Mouse (Mus musculus) embryonic facial prominence, embryonic 13.5 days (tissue): ENCODE results near the gene Arid1b. TPM values are rescaled to one million over a fixed set of nuclear protein-coding genes. Genes with fewer than 3 reads are reported as not detected.

Experiments used
- ATAC-seq: fragments of 200-750 bp; cut with Nextera tagmentation; 2 replicates; pipeline ENCODE4 v1.8.0; 2017; ENCODE audit warnings: low read depth; ENCODE audit not compliant: insufficient number of reproducible peaks, insufficient read depth, low FRiP score, low TSS enrichment
- H3K27ac ChIP-seq: fragments of 300-500 bp; sonication (generic); 2 replicates; pipeline ENCODE4 v1.5.1; 2015; ENCODE audit warnings: moderate library complexity, mild to moderate bottlenecking, inconsistent platforms
- H3K27me3 ChIP-seq: fragments of 300-500 bp; sonication (generic); 2 replicates; pipeline ENCODE4 v1.6.1; 2015; ENCODE audit warnings: mild to moderate bottlenecking, inconsistent platforms
- H3K36me3 ChIP-seq: fragments of 300-500 bp; sonication (generic); 2 replicates; pipeline ENCODE4 v1.6.1; 2015; ENCODE audit warnings: mild to moderate bottlenecking, inconsistent platforms
- H3K4me1 ChIP-seq: fragments of 300-500 bp; sonication (generic); 2 replicates; pipeline ENCODE4 v1.6.1; 2015; ENCODE audit warnings: inconsistent platforms
- H3K4me2 ChIP-seq: fragments of 300-500 bp; sonication (generic); 2 replicates; pipeline ENCODE4 v1.6.1; 2015; ENCODE audit warnings: moderate library complexity, mild to moderate bottlenecking, inconsistent platforms
- H3K4me3 ChIP-seq: fragments of 300-500 bp; sonication (generic); 2 replicates; pipeline ENCODE4 v1.5.1; 2015; ENCODE audit warnings: mild to moderate bottlenecking, inconsistent platforms
- H3K9ac ChIP-seq: fragments of 300-500 bp; sonication (generic); 2 replicates; pipeline ENCODE4 v1.6.1; 2015; ENCODE audit warnings: mild to moderate bottlenecking, inconsistent platforms
- H3K9me3 ChIP-seq: fragments of 300-500 bp; sonication (generic); 2 replicates; pipeline ENCODE4 v1.6.1; 2016; ENCODE audit warnings: inconsistent platforms
- WGBS: fragments of 180-500 bp; shearing (Covaris S2); methylation state at CpG from one replicate; pipeline ENCODE4 v1.1.7; 2015; ENCODE audit warnings: mixed read lengths; 5-methylcytosine and 5-hydroxymethylcytosine counted together
- polyA plus RNA-seq: library from polyadenylated mRNA; unstranded; fragments of >200 nt; fragmentation: Nextera tagmentation; extraction: Ambion mirVana; gene quantifications from 2 replicates; pipeline ENCODE4 v1.2.1, GENCODE M21; 2015

The Arid1b gene
- polyA plus RNA-seq = 13.0 and 14.1 TPM in 2 replicates

GRCm38 (mm10) chr17:4993840-4994503, at the start of gene Arid1b:
TSS of gene Arid1b (plus strand) at chr17:4994332.
- no peaks in the 10 kb centered on the region for H3K9me3 ChIP-seq
- peak within 1 kb of the TSS; percentile 100 for H3K27ac ChIP-seq
- under 1% methylated on average over 58 of the region's 58 CpGs for WGBS
- ATAC-seq = peak; percentile 65
- peak within 1 kb of the TSS; percentile 75 for H3K4me2 ChIP-seq
- H3K4me1 ChIP-seq = peaks cover 13% of the 10 kb centered on the region
- H3K4me3 ChIP-seq = peak within 1 kb of the TSS; percentile 94
- H3K27me3 ChIP-seq = no peaks in the 10 kb centered on the region
- no peaks in the 10 kb centered on the region for H3K36me3 ChIP-seq
- H3K9ac ChIP-seq = peak within 1 kb of the TSS; percentile 100

DNA sequence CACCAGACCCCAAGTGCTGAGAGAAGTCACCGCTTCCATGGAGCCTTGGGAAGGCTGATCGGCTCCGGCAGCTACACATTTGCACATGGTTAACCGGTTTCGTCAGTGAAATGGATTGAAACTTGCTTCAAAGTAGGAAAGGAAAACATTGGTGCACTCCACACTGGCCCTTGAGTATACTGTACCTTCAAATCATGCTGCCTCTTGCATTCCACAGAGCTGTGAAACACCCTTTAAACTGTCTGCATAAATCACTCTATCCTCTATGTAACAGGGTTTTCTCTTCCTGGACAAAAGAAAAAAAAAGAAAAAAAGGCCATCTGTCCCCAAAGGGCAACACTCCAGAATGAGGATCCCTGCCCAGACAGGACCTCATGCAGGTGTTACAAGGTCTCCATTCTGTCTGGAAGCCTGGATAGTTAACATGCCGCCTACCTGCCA, 48.8 kb upstream of the Arid1b start:
- H3K9ac ChIP-seq = no peak overlapping the region
- WGBS = 48% methylated on average over 6 of the region's 6 CpGs
- H3K4me3 ChIP-seq = no peak overlapping the region
- H3K4me2 ChIP-seq = peak overlapping the region; percentile 50
- no peaks in the 10 kb centered on the region for H3K9me3 ChIP-seq
- H3K36me3 ChIP-seq = no peaks in the 10 kb centered on the region
- peaks cover 24% of the 10 kb centered on the region for H3K4me1 ChIP-seq
- ATAC-seq = no peak
- H3K27ac ChIP-seq = peak overlapping the region; percentile 78; the same call in 1 of the 2 replicates
- H3K27me3 ChIP-seq = no peaks in the 10 kb centered on the region

GRCm38 (mm10) chr17:4945871-4946331, 48.2 kb upstream of the Arid1b start:
- peak overlapping the region; percentile 78 for H3K27ac ChIP-seq
- ATAC-seq = peak; percentile 52
- H3K27me3 ChIP-seq = no peaks in the 10 kb centered on the region
- no peaks in the 10 kb centered on the region for H3K36me3 ChIP-seq
- H3K4me1 ChIP-seq = peaks cover 26% of the 10 kb centered on the region
- H3K4me3 ChIP-seq = peak overlapping the region; percentile 22
- H3K9me3 ChIP-seq = no peaks in the 10 kb centered on the region
- H3K4me2 ChIP-seq = peak overlapping the region; percentile 50
- 5% methylated on average over 11 of the region's 11 CpGs for WGBS
- peak overlapping the region; percentile 32; the same call in 1 of the 2 replicates for H3K9ac ChIP-seq

DNA sequence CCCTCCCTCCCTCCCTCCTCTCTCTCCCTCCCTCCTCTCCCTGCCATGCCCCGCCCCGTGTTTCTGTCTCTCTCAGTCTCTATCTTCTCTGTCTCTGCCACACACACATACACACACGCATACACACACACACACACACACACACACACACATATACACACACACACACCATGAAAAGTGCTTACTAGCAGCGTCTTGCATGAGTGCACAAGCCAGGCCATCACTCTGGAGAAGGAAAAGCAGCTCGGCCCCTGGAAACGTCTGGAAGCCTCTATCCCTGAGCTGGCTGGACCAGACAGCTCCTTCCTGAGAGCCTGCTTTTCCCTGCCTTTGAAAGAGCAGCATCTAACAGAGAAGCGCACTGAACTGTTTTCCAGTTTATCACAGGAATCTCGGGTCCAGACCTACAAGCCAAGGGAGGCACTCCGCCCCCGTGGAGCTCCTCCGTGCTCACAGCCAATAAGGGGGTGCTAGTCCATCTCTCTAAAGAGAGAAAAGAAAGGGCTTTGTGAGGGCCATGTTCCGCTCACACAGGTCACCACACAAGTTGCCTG, 47.6 kb upstream of the Arid1b start:
- Histone ChIP-seq H3K4me1 (peaks cover 26% of the 10 kb centered on the region), H3K27ac (peak overlapping the region; percentile 78), H3K9me3 (no peaks in the 10 kb centered on the region), H3K27me3 (no peaks in the 10 kb centered on the region), H3K4me2 (peak overlapping the region; percentile 50), H3K36me3 (no peaks in the 10 kb centered on the region), H3K4me3 (no peak overlapping the region), H3K9ac (peak overlapping the region; percentile 44)
- ATAC-seq = no peak
- WGBS = 17% methylated on average over 12 of the region's 12 CpGs

GRCm38 (mm10) chr17:4947013-4947412, 47.1 kb upstream of the Arid1b start:
- ATAC-seq = no peak
- H3K27ac ChIP-seq = 0 out of 2 replicates have a peak overlapping the region, but pooled peaks have one; percentile 78
- peak overlapping the region; percentile 44; the same call in 1 of the 2 replicates for H3K9ac ChIP-seq
- H3K4me3 ChIP-seq = no peak overlapping the region
- H3K4me2 ChIP-seq = peak overlapping the region; percentile 50
- 38% methylated on average over 3 of the region's 3 CpGs for WGBS
- H3K36me3 ChIP-seq = no peaks in the 10 kb centered on the region
- H3K9me3 ChIP-seq = no peaks in the 10 kb centered on the region
- no peaks in the 10 kb centered on the region for H3K27me3 ChIP-seq
- H3K4me1 ChIP-seq = peaks cover 26% of the 10 kb centered on the region

DNA sequence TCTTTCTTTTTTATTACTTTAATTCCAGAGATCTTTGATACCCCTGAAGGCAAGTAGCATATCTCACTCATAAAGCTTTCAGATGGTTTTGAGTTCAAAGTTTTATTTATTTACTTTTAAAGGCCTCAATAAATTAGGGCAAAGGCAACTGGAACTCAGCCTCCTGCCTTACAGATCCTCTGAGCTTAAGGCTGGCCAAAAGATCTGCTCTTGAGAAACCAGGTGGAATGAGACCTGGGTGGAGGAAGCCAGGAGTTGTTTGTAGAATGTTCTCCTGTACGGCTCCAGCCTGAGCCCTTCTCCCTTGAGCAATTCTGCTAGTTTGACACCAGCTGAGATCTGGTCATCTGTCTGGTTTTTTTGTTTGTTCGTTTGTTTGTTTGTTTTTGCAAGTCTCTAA, 46.7 kb upstream of the Arid1b start:
- no peak overlapping the region for H3K4me2 ChIP-seq
- no peaks in the 10 kb centered on the region for H3K27me3 ChIP-seq
- H3K9ac ChIP-seq = no peak overlapping the region
- WGBS = 53% methylated on average over 2 of the region's 2 CpGs
- no peaks in the 10 kb centered on the region for H3K36me3 ChIP-seq
- no peak for ATAC-seq
- no peak overlapping the region for H3K4me3 ChIP-seq
- no peak overlapping the region for H3K27ac ChIP-seq
- H3K4me1 ChIP-seq = peaks cover 26% of the 10 kb centered on the region
- no peaks in the 10 kb centered on the region for H3K9me3 ChIP-seq

GRCm38 (mm10) chr17:4948501-4948900, 45.6 kb upstream of the Arid1b start:
- Histone ChIP-seq H3K27me3 (no peaks in the 10 kb centered on the region), H3K9me3 (no peaks in the 10 kb centered on the region), H3K36me3 (no peaks in the 10 kb centered on the region), H3K9ac (no peak overlapping the region), H3K4me3 (no peak overlapping the region), H3K4me2 (no peak overlapping the region), H3K4me1 (peaks cover 26% of the 10 kb centered on the region), H3K27ac (no peak overlapping the region)
- 65% methylated on average over 3 of the region's 3 CpGs for WGBS
- no peak for ATAC-seq

- ATAC-seq = no peak
- Histone ChIP-seq H3K4me3 (no peak overlapping the region), H3K9me3 (no peaks in the 10 kb centered on the region), H3K27me3 (no peaks in the 10 kb centered on the region), H3K9ac (no peak overlapping the region), H3K27ac (no peak overlapping the region), H3K4me2 (peak overlapping the region; percentile 16; the same call in 1 of the 2 replicates), H3K4me1 (peaks cover 11% of the 10 kb centered on the region), H3K36me3 (no peaks in the 10 kb centered on the region)
- WGBS = 51% methylated on average over 4 of the region's 4 CpGs
Measured at GRCm38 (mm10) chr17:4954431-4954830, 39.7 kb upstream of the Arid1b start.

DNA sequence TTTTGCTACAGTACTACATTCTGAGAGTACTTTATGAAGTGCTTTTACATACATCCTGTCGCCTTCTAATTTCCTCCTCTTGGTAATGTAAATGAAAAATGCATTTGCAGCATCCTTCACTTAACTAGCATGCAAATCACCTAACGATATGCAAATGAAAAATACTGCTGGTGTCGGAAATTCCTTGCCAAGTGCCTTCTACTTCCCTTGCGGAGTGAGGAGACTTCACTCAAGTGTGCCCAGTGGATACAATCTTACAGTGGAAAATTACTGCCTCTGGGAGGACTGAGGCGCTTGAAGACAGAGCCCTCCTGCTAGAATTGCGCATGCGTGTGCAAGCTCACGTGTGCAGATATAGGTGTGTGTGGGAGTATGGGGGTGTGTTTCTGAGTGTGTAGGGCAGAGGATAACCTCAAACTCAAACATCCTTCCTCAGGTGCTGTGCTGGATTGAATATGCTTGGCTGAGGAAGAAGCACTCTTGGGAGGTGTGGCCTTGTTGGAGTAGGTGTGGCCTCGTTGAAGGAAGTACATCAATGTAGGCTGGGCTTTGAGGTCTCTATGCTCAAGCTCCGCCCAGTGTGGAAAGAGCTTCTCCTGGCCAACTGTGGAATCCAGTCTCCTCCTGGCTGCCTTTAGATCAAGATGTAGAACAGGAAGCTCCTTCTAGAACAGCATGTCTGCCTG, 29.8 kb upstream of the Arid1b start:
- WGBS = 83% methylated on average over 10 of the region's 10 CpGs
- Histone ChIP-seq H3K36me3 (no peaks in the 10 kb centered on the region), H3K9me3 (no peaks in the 10 kb centered on the region), H3K4me3 (no peak overlapping the region), H3K4me2 (no peak overlapping the region), H3K27me3 (no peaks in the 10 kb centered on the region), H3K27ac (no peak overlapping the region), H3K4me1 (no peaks in the 10 kb centered on the region), H3K9ac (no peak overlapping the region)
- ATAC-seq = no peak

GRCm38 (mm10) chr17:4967201-4967600, 26.9 kb upstream of the Arid1b start:
- Histone ChIP-seq H3K27ac (no peak overlapping the region), H3K9ac (no peak overlapping the region), H3K9me3 (no peaks in the 10 kb centered on the region), H3K36me3 (no peaks in the 10 kb centered on the region), H3K4me3 (no peak overlapping the region), H3K4me2 (no peak overlapping the region), H3K27me3 (no peaks in the 10 kb centered on the region), H3K4me1 (no peaks in the 10 kb centered on the region)
- 56% methylated on average over 4 of the region's 4 CpGs for WGBS
- no peak for ATAC-seq

- Histone ChIP-seq H3K9ac (no peak overlapping the region), H3K27ac (no peak overlapping the region), H3K27me3 (no peaks in the 10 kb centered on the region), H3K4me1 (no peaks in the 10 kb centered on the region), H3K36me3 (no peaks in the 10 kb centered on the region), H3K4me2 (no peak overlapping the region), H3K4me3 (no peak overlapping the region), H3K9me3 (no peaks in the 10 kb centered on the region)
- no peak for ATAC-seq
- WGBS = 95% methylated on average over 3 of the region's 3 CpGs
Measured at GRCm38 (mm10) chr17:4968035-4968434, 26.1 kb upstream of the Arid1b start.
